Mouse (Mus musculus): ENCODE measurements around the gene Hjurp.

GRCm38 (mm10) chr1:88214462-88214952 lies 62.9 kb downstream of the Hjurp start:
- no peak for TF ChIP-seq POLR2A (IDR thresholded peaks at IDR 0.05; ENCODE audit: extremely low read depth, insufficient read depth, low read length)
- no peak for TF ChIP-seq CTCF (IDR thresholded peaks at IDR 0.05; ENCODE audit: low read depth, low read length)

Data from liver, adult 2 months (tissue).